Mouse (Mus musculus): Measurements from ENCODE around the gene Enox1.

Enox1 gene

GRCm38 (mm10) chr14:77195314-77196020, 38.9 kb downstream of the Enox1 start:
- DNase-seq (ENCODE audit: low spot score) = peak; percentile 74

GRCm38 (mm10) chr14:77196246-77196645, 39.7 kb downstream of the Enox1 start:
- DNase-seq (ENCODE audit: low spot score) = no peak

GRCm38 (mm10) chr14:77197414-77197915, 40.9 kb downstream of the Enox1 start:
- DNase-seq (ENCODE audit: low spot score) = peak; percentile 7

DNA sequence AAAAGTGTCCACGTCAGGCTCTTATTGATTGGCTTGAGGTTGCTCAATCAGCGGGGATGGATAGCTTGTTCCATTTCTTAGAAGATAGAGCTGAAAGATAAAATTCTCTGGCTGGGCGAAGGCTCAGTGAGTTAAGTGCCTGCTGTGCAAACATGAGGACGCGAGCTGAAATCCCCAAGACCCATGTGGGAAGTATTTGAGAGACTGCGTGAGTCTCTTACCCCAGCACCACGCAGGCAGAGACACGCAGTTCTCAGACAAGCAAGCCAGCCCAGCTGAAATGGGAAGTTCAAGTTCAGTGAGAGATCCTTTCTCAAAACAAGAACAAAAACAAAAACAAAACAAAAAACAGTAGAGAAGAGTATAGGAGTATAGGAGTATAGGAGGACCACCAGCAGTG, 54.3 kb downstream of the Enox1 start:
- no peak for DNase-seq (ENCODE audit: low spot score)

DNA sequence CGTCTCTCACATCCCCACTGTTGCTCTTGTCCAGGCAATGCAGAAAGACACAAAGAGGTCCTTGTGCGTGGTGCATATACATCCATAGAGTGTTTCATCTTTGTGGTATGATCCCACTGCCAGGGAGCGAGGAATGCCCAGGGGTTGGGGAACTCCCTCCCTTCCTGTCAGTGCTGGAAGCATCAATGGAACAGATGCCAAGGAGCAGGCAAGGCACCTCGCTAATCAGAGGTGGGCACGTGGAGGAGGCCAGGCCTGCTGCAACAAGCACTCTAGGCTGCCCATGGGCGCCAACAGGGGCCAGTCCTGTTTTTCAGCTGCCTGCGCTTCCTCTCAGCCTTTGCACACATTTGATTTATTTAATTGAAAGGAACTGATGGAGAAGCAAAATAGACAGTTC, 56.6 kb downstream of the Enox1 start:
- no peak for DNase-seq (ENCODE audit: low spot score)

DNA sequence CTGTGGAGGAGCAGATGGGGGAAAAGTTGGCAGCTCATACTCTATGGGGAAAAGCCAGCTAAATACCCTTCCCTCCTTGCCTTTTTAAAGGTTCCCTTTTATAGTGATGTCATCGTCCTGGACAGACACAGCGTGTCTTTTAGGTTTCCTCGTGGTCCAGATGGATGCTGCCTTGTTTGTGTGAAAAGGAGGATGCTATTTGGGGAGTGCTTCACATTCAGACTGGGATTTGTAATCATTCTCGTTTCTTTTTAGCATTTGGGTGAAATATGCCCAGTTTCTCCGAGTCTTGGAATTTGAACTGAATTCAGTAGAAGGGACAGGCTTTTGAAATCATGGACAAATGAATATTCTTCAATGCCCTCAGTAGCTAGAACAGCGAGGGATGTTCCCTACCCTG, 58.3 kb downstream of the Enox1 start:
- DNase-seq (ENCODE audit: low spot score) = no peak

GRCm38 (mm10) chr14:77225346-77225745, 68.8 kb downstream of the Enox1 start:
- DNase-seq (ENCODE audit: low spot score) = no peak

DNA sequence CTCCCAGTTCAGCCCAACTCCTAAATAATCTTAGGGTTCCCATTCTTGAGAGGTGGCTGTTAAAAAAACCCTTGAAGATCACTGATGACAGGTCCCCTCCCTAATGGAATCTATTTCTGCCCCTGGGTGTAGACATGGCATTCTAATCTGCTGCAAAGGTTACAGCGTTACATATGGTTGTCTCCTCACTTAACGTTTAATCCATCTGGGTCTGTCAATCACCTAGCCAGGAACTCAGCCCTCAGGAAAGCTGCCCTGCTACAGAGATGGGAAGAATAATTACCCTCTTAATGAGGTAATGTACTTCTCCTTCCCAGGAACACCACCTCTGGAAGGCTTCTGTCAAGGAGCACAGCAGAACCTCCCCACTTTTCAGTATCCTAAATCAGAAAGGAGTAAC, 82.2 kb downstream of the Enox1 start:
- no peak for DNase-seq (ENCODE audit: low spot score)

DNA sequence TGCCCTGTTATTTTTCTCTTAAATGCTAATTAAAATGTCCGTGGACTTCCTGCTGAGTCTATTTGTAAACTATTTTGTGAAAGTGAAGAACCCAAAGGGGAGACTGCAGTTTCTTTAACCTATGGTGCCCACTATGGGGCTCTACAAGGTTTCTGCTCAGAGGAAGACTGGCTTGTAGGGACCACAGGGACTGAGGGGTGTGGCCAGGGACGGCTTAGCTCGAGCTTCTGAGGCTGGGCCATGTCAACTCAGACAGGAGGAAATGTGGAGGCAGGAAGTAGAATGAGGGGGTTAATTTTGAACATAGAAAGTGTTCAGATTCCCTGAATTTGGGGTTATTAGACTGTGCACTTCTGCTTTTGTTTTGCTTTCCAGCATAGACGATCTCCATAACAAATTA, 82.8 kb downstream of the Enox1 start:
- DNase-seq (ENCODE audit: low spot score) = no peak

DNA sequence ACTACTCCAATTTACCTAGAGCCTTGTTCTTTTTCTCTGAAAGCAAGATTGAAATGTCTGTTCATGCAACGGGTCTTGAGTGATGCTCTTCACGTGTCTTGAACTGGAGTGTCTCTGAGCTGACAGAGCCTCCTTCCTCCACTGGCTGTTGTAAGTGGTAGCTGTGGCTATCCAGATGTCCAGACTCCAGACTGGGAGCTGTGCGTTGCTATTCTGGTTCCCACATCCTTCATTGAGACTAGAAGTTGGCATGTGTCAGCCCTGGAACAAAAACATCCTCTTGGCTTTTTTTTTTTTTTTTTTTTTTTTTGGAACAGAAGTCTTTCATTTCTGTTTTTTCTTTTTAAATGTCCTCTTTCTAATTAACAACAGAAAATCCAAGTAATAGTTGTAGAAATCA, 90.4 kb downstream of the Enox1 start:
- DNase-seq (ENCODE audit: low spot score) = no peak

DNA sequence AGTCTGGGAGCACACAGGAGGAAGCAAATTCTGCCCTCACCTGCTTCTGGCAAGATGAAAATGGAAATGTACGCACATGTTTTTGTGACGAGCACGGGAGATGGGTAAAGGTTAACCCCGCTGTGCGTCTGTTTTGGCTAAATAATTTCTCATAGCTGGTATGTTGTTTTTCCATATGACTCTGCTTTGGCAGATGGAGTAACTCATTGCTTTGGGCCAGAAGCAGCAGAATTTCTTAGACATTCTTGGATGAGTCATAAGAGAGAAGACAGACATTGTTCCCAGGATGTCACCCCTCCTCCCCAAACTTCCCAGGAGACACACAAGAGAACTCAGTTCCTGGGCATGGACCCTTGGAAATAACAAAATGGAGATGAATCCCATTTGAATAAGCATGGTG, 91.9 kb downstream of the Enox1 start:
- DNase-seq (ENCODE audit: low spot score) = no peak

DNA sequence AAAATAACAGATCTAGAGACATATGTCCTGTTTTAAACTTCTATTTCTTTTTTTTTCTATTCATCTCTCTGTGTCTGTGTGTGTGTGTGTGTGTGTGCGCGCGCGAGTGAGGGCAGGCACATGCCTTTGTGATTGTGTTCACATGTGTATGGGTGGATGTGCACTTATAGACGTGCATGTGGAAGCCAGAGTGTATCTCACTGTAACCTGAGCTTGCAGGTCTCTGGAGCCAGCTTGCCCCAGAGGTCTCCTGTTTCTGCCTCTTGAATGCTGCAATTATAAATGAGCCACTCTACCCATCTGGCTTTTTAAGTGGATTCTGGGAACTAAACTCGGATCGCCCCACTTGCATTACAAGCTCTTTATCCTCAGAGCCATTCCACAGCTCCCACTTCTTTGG, 92.4 kb downstream of the Enox1 start:
- peak; percentile 23 for DNase-seq (ENCODE audit: low spot score)

- no peak for DNase-seq (ENCODE audit: low spot score)
Measured at GRCm38 (mm10) chr14:77250652-77251238, 94.2 kb downstream of the Enox1 start.

DNA sequence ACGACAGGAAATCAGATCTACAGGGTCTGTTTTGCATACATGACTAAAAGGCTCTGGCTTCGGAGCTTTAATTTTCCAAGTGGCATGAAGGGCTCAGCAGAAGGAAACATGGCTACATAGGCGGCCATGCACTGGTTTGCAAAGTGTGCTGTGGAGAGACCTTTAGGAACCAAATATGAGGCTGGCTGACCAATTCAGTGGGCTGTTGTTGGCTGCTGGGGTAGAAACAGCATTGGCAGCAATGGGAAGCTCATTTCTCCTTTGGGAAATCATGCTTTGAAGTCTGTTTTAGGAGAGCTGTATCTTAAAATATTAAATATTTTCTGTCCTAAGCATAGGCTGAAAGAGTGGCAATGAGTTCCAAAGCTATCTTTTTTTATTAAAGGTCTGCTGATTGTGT, 98.6 kb downstream of the Enox1 start:
- no peak for DNase-seq (ENCODE audit: low spot score)

- no peak for DNase-seq (ENCODE audit: low spot score)
Measured at GRCm38 (mm10) chr14:77255711-77256110, 99.1 kb downstream of the Enox1 start.

GRCm38 (mm10) chr14:77256943-77257342, 100.4 kb downstream of the Enox1 start:
- no peak for DNase-seq (ENCODE audit: low spot score)

- no peak for DNase-seq (ENCODE audit: low spot score)
Measured at GRCm38 (mm10) chr14:77257461-77257860, 100.9 kb downstream of the Enox1 start.

DNA sequence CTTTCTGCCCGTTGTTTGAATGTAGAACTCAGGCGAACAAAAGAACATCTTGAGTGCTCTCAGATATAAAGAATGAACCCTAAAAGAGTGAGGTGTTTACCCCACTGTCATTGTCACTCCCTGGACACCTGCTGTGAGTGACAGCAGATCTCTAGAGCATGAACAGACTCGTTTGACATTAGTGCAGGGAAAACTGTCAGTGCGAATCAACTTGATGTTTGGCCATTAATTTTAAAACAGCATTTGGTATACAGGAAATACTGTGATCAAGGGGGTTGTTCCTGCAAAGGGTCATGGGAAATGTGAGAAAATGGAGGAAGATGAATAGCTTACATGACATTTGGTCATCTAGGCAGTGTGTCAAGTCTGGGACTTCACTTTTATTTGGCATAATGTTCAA, 101.6 kb downstream of the Enox1 start:
- no peak for DNase-seq (ENCODE audit: low spot score)

- no peak for DNase-seq (ENCODE audit: low spot score)
Measured at GRCm38 (mm10) chr14:77259686-77260085, 103.1 kb downstream of the Enox1 start.

GRCm38 (mm10) chr14:77260107-77260506, 103.5 kb downstream of the Enox1 start:
- DNase-seq (ENCODE audit: low spot score) = no peak

DNA sequence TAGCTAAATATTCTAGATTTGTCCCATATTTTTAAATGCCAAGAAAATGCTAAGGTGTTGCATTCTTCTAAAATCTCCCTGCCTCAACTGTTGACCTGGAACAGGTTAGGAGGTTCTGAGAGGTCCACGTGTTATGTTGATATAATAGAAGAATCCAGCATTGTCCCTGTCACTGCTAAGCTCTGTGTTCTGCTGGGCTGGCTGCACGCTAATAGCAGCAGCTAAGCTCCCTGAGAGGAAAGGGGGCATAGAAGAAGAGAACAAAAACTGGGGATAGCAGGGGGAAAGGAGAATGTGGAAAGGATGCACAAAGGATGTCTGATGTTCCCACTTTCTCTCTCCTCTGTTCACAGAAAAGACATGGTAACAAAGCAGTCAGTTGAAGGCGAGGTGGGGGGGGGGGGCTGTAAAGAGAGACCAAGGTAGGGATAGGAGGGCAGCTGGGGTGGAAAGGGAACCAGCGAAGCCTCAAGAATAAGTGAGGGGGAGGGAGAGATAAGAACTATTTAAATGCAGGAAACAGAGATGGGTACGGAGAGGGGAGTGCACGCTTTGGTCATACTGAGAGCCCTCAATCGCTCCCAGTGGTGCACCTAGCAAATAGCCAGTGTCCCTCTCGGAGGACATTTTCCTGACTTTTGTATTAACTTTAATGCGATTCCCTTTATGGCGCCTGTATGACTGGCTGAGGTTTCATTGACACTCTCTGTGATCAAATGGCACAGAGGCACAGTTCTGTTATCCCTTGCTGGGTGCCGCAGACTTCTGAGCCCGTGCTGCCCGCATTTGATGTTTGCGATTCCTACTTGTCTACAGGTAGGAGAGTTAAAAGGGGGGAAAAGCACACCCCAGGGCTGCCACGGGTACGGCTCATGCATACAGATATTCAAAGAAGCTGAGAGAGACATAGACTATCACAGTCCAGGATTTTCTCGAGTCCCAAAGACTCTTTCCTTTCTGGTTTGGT, 110.5 kb downstream of the Enox1 start:
- no peak for DNase-seq (ENCODE audit: low spot score)

- DNase-seq (ENCODE audit: low spot score) = no peak
Measured at GRCm38 (mm10) chr14:77272248-77272930, 115.8 kb downstream of the Enox1 start.
